Mouse (Mus musculus): Measurements from ENCODE around the gene Exoc3. TPM values are rescaled to one million over a fixed set of nuclear protein-coding genes. Genes with fewer than 3 reads are reported as not detected.
A peak's percentile ranks its signal among the peaks of the same experiment; 100 is the strongest.

Exoc3 gene
- total RNA-seq, 2 experiments from 2014 or later: 64.0 to 67.1 TPM

DNA sequence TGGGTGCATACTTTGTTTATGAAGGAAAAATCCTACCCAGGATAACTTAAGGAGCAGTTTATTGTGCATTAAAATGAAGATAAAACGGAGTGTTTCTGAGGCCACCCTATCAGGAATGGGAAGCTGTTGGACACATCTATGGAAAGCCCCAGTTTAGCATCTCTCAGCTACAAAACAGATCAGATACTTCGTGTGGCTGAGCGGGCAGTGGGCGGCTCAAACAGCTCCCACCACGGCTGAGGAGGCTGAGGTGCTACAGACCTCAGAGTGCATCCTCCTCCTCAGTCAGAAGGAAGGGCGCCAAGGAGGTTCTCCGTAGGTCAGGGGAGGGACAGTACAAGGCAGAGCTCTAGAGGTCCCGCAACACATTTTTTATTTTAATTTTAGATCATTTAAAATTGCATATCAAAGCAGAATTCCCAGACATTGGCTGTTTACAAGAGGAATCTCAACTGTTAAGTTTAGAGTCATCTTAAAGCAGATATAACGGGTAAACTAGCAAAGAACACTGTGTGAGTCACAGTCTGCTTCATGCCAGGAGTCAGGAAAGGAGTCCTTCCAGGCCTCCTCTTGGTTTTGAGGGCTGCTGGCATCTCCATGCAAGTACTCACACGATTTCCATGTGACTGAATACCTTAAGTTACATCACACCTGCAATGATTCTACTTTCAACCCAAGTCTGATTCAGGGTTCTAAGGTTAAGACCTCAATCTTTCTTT is 38.9 kb downstream of the Exoc3 start:
- Histone ChIP-seq H3K27ac (peak overlapping the region; percentile 28; the same call in 1 of the 2 replicates), H3K4me3 (no peak overlapping the region)
- TF ChIP-seq CTCF (conservative IDR thresholded peaks at IDR 0.05): no peak
- no peak for DNase-seq (ENCODE audit: low spot score in 2 of 2)

DNA sequence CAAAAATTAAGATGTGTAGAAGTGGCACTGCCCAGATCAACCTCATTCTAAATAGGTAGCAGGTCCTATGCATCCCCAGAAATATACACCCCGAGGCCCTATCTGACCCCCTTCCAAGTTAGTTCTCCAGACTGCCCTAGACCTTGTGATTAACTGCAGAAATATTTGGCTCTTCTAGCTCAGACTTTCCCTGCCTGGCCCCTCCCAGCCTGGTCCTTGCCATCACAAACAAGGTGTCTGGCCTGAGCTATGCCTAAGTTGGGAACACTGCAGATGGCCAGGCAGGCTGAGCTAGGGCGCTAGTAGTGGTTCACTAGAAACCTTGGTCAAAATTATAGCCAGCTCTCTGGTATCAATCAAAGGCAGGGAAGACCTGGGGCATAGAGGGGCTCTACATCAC is 41.0 kb downstream of the Exoc3 start:
- no peak overlapping the region for H3K27ac ChIP-seq
- no peak for TF ChIP-seq CTCF (conservative IDR thresholded peaks at IDR 0.05)
- no peak overlapping the region for H3K4me3 ChIP-seq
- no peak for DNase-seq (ENCODE audit: low spot score in 2 of 2)

DNA sequence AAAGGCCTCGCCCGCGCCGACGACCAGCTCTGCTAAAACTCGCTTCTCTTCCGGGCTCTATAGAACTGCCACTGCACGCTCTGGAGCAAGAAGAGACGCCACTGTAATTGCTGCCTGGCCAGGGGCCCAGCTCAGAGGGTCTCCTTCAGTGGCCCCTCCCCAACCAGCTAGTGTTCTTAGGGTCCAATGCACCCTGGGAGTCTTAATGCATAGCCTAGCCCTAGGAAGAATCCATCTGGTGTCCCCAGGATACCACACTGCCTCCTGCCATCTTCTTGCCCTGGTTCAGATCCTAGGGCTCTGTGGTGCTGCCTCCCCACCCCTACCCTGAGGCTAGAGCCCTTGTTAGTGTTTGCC is 41.5 kb downstream of the Exoc3 start:
- H3K4me3 ChIP-seq: peak overlapping the region; percentile 52

DNA sequence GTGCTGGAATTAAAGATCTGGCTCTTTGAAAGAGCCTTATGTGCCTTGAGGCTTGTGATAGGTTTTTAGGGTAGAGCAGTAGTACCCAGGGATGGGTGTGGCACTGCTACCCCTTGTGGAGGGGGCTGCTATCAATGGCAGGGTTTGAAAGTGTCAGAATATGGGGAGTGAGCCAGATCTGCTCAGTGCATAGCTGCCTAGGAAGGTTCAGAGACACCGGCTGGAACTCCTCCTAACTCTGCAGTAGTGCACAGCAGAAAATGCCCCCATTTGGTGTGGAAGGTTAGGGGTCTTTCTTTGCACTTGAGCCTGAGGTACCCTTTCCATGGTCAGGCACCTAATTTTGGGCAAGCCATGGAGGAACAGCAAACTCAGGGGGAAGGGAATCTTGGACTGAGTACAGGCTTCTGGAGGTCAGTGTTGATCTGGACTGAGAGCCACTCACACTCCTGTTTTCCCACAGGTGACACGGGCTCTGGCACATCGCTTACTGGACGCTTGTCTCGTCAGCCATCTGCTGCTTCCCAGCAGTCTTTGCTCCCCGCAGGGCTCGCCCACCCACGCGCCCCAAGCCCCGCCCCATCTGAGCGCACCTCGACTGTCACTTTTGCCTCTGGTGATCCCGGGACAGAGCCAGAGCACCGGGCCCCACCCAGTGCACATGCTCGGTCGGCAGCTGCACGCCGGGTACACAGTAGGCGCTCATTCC is 42.0 kb downstream of the Exoc3 start:
- no peak for TF ChIP-seq CTCF (conservative IDR thresholded peaks at IDR 0.05)
- Histone ChIP-seq H3K27ac (no peak overlapping the region), H3K4me3 (peak overlapping the region; percentile 52)
- DNase-seq (ENCODE audit: low spot score in 2 of 2): peak; percentile 7 to 42

More for the DNA sequence above, 41.5 kb downstream of the Exoc3 start:
- no peak overlapping the region for H3K27ac ChIP-seq
- no peak for TF ChIP-seq CTCF (conservative IDR thresholded peaks at IDR 0.05)
- DNase-seq (ENCODE audit: low spot score in 2 of 2): no peak

DNA sequence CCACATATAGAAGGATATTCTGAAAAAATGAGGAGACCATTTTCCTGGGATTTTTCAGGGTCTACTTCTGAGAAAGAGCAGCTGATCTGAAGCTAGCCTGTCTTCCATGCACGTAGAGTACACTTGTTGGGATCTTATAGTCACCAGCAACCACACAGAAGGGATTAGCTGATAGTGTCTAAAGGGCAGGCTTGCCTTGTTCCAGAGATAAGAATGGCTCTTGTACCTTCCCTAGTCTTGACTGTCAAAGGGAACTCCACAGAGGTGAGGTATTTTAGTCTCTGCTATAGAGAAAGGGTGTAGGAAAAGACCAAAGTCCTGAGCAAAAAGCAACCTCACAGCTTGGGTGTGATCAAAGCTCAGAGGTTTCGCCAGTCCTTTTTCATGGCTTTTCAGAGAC is 61.2 kb downstream of the Exoc3 start:
- Histone ChIP-seq H3K4me3 (no peak overlapping the region), H3K27ac (no peak overlapping the region)
- TF ChIP-seq CTCF (conservative IDR thresholded peaks at IDR 0.05): no peak
- DNase-seq (ENCODE audit: low spot score in 2 of 2): no peak

DNA sequence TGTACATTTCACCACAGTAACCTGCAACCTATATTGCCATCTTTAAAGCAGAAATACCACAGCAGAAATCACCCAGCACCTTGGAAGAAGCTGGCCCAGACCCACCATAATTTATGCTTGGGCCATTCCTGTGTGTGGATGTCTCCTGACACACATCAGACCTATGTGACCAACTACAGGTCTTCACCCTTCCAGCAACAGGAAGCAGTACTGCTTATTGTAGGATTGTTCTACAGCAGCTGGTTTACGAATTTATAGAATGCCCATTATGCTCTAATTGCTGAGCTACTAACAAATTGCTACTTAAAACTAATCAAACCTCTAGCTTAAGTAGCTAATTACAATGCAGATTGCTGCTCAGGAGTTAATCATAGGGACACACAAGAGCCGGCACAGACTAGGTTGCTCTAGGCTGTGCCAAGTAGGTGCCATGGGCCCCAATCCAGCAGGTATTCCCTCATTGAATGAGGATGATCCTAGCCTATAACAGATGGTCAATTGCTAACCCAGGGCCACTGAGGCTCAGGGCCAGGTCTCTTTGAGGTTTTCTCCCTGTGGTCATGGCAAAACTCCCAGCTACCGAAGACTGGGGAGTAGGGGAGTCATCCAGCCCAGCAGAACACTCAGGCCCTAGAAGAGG is 62.4 kb downstream of the Exoc3 start:
- DNase-seq (ENCODE audit: low spot score in 2 of 2): no peak
- no peak overlapping the region for H3K4me3 ChIP-seq
- no peak for TF ChIP-seq CTCF (conservative IDR thresholded peaks at IDR 0.05)
- no peak overlapping the region for H3K27ac ChIP-seq

DNA sequence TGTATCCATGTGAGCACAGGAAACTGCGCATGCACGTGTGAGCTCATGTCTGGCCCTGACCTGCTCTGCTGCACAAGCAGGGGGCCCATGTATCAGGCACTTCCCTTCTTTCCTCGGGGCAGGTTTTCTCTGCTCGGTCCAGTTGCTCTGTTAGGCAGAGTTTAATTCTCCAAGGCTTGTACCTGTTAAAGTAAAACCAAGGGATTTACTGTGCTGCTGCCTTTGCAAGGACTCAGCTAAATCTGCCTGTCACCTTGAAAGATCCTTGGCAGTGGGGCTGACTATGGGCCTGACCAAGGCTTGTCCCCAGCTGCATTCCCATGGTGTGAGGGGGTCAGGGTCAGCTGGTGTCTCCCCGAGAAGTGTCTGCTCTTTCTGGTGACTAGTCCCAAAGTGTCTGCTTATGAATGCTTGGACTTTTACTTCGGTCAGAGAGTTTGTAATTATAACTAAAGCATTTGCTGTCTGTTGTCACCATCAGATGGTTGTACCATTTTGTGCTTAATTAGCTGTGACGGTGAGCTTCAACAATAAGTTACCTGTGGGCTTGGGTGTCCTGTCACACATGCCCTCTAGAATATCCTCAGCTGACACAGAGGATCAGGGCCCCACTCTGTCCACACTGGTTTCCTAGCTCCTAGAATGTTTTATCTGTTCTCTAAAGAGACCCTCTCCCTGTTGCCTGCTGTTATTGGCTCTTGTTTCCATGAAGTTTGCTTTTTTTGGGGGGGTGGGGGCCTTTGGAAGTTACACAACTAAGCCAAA is 64.2 kb downstream of the Exoc3 start:
- no peak for TF ChIP-seq CTCF (conservative IDR thresholded peaks at IDR 0.05)
- Histone ChIP-seq H3K27ac (no peak overlapping the region), H3K4me3 (no peak overlapping the region)
- DNase-seq (ENCODE audit: low spot score in 2 of 2): no peak

DNA sequence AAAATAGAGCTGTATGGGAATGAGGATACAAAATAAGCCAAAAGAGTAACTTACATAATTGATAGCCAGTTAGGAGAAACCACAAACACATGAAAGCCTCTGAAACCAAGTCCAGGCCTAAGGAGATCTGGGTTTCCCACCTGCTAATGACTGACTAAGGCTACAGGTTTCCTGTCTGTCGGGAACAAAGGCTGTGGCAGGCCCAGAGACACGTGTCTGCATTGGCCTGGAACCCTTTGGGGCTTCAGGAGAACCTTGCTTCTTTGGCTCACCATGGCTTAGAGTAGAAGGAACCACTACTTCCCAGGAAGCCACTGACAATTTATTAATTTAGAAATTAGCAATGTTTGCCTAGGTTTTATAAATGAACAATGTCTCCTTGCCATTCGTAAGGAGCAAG is 65.2 kb downstream of the Exoc3 start:
- no peak for DNase-seq (ENCODE audit: low spot score in 2 of 2)
- Histone ChIP-seq H3K4me3 (no peak overlapping the region), H3K27ac (no peak overlapping the region)
- no peak for TF ChIP-seq CTCF (conservative IDR thresholded peaks at IDR 0.05)

DNA sequence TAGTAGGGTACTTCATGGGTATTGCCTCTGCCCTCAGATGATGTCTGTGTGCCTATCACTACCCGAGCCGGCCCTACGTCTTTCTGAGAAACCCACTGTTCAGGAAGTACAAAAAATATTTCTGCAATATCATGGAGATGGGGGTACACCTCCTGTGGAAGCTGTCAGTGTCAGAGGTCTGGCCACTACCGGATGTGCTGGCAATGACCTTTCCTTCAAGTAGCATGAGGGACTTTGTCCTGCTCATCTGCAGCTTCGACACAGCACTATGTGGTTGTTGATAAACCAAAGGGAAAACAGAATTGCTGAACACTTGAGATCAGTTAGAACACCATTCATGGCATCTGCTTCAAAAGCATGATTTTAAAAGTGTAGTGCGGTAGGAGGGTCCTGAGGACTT is 67.7 kb downstream of the Exoc3 start:
- Histone ChIP-seq H3K4me3 (no peak overlapping the region), H3K27ac (no peak overlapping the region)
- no peak for TF ChIP-seq CTCF (conservative IDR thresholded peaks at IDR 0.05)
- no peak for DNase-seq (ENCODE audit: low spot score in 2 of 2)

DNA sequence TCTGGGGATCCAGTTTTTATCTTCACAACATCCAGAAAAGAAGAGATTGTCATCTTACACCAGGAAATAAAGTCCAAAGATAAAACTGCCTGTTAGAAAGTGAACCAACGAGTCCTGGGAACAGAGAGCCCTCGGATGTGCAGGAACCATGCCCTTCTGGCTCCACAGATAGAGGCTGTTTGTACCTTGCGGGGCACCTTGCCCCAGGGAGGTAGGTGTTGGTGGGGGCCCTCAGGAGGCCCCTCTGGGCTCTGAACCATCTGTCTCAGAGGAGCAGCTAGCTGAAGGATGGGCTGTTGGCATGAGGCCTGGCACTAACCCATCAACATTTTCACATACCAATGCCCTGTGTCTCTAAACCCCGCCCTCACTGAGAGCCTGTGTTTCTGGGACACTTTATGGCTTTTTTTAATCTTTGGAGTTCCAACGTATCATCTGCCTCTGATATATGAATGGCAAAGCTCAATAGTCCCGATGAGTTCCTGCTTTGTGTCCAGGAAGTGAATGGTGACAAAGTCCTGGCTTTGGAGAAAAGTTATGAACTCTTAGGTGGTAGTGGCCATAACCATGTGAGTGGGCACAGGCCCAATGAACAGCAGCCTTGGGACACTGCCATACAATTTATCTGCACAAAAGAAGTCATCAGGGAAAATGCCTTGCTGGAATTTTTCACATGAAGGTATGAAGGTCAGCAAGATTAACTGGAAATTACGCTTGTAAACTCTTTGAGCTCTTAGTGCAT is 69.5 kb downstream of the Exoc3 start:
- no peak for DNase-seq (ENCODE audit: low spot score in 2 of 2)
- Histone ChIP-seq H3K4me3 (no peak overlapping the region), H3K27ac (no peak overlapping the region)
- TF ChIP-seq CTCF (conservative IDR thresholded peaks at IDR 0.05): no peak

DNA sequence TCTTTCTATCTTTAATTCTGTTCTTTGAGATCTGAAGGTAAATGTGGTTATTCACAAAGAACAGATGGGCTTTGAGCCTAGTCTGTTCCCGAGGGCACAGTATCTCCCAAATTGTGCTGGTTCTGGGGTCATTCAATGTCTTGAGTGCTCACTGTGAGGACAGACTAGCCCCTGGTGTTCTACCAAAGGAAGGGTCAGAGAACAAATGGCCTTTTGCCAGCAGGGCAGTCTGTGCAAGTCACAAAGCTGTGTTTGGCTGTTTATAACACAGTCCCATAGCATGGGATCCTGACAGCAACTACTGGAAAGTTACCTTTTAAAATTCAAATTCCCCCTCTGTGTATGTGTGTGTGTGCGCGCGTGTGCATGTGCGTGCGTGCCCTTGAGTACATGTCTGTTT is 78.6 kb downstream of the Exoc3 start:
- DNase-seq (ENCODE audit: low spot score in 2 of 2): no peak
- no peak for TF ChIP-seq CTCF (conservative IDR thresholded peaks at IDR 0.05)
- no peak overlapping the region for H3K27ac ChIP-seq
- no peak overlapping the region for H3K4me3 ChIP-seq

DNA sequence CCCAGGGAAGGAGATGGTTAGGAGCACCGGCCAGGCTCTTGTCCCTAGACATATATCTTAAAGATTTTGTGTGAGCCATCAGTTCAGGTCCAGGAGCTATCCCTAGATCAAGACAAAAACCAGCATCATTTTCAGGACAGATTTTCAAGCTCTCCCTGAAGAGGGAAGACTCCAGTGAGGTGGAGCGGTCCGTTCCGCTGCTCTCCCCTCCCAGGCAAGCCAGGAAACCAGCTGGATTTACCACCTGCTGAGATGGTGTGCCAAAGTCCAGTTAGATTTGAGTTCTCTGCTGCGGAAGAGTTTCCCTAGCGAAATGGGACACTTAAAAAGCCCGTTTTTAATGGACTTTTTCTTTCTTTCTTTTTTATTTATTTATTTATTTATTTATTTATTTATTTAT is 81.0 kb downstream of the Exoc3 start:
- Histone ChIP-seq H3K27ac (no peak overlapping the region), H3K4me3 (no peak overlapping the region)
- no peak for TF ChIP-seq CTCF (conservative IDR thresholded peaks at IDR 0.05)
- DNase-seq (ENCODE audit: low spot score in 2 of 2): no peak

Data from layer of hippocampus, adult 2 months (tissue).